Mouse (Mus musculus) testis, postnatal 10 days (tissue): ENCODE measurements around the gene Abr.

Experiments
- DNase-seq: peaks from one replicate; pipeline ENCODE4 v3.0.0; 2021; ENCODE audit warnings: low spot score

The Abr gene

GRCm38 (mm10) chr11:76622152-76622565 lies at the start of gene Abr:
Abr (minus strand) TSS chr11:76622314.
- DNase-seq: peak; percentile 70

GRCm38 (mm10) chr11:76667807-76668206 lies 45.7 kb upstream of the Abr start:
- DNase-seq: no peak

- no peak for DNase-seq
Observed at GRCm38 (mm10) chr11:76666002-76666649, 44.0 kb upstream of the Abr start.

- no peak for DNase-seq
Observed at GRCm38 (mm10) chr11:76661790-76662468, 39.8 kb upstream of the Abr start.

GRCm38 (mm10) chr11:76659138-76659930 lies 37.2 kb upstream of the Abr start:
- DNase-seq: no peak

GRCm38 (mm10) chr11:76657450-76657970 lies 35.4 kb upstream of the Abr start:
- DNase-seq: no peak

- DNase-seq: peak; percentile 72
Observed at GRCm38 (mm10) chr11:76655106-76655505, 33.0 kb upstream of the Abr start.

GRCm38 (mm10) chr11:76652838-76653334 lies 30.8 kb upstream of the Abr start:
- no peak for DNase-seq

GRCm38 (mm10) chr11:76650862-76651560 lies 28.9 kb upstream of the Abr start:
- DNase-seq: no peak

- DNase-seq: peak; percentile 86
Observed at GRCm38 (mm10) chr11:76647500-76647899, 25.4 kb upstream of the Abr start.

GRCm38 (mm10) chr11:76647062-76647461 lies 24.9 kb upstream of the Abr start:
- no peak for DNase-seq

- peak; percentile 96 for DNase-seq
Observed at GRCm38 (mm10) chr11:76645955-76646354, 23.8 kb upstream of the Abr start.

- DNase-seq: no peak
Observed at GRCm38 (mm10) chr11:76645036-76645435, 22.9 kb upstream of the Abr start.

GRCm38 (mm10) chr11:76644257-76644656 lies 22.1 kb upstream of the Abr start:
- DNase-seq: no peak

- DNase-seq: no peak
Observed at GRCm38 (mm10) chr11:76640231-76640630, 18.1 kb upstream of the Abr start.

- no peak for DNase-seq
Observed at GRCm38 (mm10) chr11:76639269-76639985, 17.3 kb upstream of the Abr start.

GRCm38 (mm10) chr11:76630487-76630886 lies 8.4 kb upstream of the Abr start:
- DNase-seq: no peak

- DNase-seq: no peak
Observed at GRCm38 (mm10) chr11:76630023-76630422, 7.9 kb upstream of the Abr start.

- DNase-seq: no peak
Observed at GRCm38 (mm10) chr11:76628613-76629012, 6.5 kb upstream of the Abr start.

GRCm38 (mm10) chr11:76624881-76625280 lies 2.8 kb upstream of the Abr start:
- no peak for DNase-seq

GRCm38 (mm10) chr11:76624071-76624470 lies 2.0 kb upstream of the Abr start:
- no peak for DNase-seq
